Mouse (Mus musculus): Measurements from ENCODE around the gene Clmp.

The Clmp gene

DNA sequence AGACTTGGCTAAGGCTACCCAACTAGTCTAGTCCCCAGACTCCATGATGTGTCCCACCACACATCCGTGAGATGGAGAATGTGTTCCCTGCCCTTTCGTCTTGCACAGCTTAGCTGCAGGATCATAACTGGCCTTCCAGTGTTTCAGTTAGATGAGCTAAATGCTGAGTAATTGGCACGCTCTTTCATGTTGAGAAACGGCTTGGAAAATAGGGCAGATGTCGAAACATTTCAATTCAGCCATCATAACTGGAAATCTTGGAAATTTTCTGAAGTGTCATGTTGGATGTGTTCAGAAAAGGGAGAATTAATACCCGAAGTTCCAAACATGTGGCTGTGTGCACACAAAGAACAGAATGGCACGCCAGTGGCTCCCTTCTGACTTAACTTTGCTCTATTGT is 4.7 kb downstream of the Clmp start:
- in situ Hi-C loops (cut with MboI, MseI): no loop called here

DNA sequence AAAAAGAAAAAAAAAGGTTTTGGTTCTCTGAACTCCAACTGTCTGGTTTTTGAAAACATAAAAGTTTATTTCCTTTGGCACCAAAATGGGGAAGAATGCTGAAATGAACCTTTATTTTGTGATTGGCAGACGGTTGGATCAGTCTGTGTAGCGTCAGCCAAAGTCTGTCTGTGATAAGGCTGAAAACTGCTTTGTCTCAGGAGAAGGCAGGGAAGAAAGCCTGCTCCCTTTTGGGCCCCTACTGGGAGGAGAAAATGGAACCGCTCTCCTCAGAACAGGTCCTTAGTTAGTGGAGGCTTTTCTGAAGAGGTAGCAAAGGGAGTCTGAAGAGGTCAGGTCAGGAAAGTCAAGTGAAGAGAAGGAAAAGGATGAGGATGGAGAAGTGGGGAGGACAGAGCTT is 7.3 kb downstream of the Clmp start:
- in situ Hi-C loops (cut with MboI, MseI): no loop called here

DNA sequence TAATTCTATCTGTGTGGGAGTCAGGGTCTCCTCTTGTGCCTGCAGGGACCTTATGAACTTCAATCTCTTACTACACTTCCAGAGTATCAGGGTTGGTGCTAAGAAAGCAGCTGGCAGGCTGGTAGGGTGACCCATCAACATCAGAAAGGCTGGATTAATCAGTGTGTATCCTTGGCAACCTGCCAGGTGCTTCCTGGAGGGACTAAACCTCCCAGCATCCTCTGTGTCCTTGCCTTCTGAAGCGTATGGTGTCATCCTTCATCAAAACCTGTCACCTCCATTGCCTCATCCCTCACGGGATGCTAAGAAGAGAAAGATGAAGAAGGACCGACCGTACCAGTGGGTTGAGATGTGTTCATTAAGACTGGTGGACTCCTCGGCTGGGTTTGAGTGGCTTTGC is 8.0 kb downstream of the Clmp start:
- in situ Hi-C loops (cut with MboI, MseI): no loop called here

DNA sequence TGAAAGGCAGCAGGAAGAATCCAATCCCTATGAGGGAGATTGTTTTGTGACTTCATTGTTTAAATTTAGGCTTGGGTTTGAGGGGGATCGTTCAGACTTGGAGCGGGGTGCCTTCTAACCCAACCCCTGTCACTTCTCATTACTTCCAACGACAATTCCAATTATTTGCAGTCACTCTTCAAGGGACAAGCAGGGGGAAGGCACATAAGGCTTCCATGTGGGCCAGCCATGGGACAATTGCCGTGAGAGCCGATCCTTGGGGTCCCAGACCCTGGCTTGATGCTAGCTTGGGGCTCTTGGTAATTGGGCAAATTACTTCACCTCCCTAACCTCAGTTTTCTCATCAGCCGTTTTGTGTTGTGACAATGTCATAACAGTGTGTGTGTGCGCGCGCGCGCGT is 8.5 kb downstream of the Clmp start:
- in situ Hi-C loops (cut with MboI, MseI): no loop called here

DNA sequence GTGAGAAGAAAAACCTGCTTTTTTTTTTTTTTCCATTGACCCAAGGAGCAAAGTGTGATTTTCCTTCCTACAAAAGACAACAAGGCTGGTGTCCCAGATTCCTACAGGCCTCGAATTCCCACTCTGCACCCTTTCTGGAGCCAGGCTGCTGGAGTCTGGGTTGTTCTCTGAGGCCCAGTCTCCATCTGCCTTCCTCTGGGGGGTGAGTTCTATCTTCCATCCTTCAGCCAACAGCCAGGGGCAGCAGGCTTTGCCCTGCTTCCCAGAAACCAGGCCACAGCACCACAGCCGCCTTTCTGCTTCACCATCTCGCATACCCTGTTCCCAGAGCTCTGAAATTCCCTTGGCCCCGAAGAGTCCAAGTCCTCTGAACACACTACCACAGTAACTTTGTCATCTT is 10.3 kb downstream of the Clmp start:
- in situ Hi-C loops (cut with MboI, MseI): no loop called here

DNA sequence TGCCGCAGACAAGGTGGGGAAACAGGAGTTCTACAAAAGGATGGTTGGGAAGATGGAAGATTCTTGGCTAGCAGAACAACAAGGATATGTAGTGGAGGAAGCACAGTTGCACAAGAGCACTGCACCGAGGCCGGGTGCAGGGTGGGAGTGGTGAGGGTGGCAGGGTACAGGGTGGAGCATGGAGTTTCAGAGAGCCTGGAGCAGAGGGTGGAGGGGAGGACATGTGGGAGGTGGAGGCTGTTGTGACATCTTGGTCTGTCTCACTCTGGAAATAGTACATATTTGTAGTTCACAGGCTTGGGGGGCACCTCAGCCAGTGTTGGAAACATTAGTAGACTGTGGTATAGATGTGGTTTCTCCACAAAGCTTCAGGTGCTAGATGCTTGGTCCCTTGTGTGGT is 13.4 kb downstream of the Clmp start:
- in situ Hi-C loops (cut with MboI, MseI): no loop called here

DNA sequence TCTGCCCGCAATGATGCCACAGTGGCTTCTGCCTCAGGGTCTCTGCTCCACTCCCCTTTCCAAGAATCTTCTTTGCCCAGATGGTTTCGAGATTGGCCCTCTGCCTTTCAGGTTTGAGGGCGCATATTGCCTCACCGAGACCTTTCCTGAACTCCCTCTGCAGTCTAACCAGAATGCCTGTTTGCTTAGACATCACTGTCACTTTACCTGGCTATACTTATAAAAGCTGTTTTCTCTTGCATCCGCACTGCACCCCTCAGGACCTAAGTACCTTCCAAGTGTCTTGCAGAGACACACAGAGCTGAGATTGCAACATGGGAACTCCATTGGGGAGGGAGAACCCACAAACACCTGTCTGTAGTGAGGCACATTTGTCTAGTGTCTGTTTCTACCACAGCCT is 14.5 kb downstream of the Clmp start:
- in situ Hi-C loops (cut with MboI, MseI): no loop called here

DNA sequence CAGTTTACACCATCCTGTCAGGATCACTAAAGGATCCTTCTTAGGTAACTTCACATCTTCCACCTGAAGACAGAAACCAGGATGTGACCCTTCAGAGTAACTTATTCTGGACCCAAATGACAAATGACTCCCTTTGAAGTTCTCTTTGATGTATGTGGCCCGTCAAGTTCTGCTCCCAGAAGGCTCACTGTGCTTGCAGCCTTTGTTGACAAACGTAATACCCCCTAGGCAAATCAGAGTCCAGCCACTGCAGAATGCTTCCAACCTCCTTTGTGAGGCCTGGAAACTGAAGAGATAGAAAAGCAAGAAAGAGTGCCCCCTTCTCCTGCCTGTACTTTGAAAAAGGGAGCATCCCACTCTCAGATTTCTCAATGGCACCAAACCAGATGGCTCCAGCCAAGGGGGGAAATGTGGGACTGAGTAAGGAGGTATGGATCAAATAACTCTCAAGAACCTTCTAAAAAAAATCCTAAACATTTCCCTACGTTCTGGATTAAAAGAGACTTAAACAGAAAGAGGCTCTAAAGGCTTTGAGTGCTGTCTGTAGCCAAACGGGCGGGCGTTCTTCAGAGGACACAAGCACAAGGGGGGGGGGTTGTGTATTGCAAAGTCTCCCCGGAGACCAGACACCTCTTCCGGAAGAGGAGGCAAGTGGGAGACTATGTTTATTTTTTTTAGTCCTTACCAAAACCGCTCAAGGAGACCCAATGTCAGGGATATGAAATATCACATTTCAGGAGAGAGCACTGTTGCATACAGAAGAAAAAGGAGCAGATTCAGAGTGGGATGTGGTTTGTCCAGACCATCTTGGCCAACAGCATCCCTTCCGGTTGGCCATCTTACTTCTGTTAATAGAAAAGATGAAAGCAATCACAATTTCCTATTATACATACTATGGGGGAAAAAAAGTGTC is 18.9 kb downstream of the Clmp start:
- in situ Hi-C loops (cut with MboI, MseI): no loop called here

DNA sequence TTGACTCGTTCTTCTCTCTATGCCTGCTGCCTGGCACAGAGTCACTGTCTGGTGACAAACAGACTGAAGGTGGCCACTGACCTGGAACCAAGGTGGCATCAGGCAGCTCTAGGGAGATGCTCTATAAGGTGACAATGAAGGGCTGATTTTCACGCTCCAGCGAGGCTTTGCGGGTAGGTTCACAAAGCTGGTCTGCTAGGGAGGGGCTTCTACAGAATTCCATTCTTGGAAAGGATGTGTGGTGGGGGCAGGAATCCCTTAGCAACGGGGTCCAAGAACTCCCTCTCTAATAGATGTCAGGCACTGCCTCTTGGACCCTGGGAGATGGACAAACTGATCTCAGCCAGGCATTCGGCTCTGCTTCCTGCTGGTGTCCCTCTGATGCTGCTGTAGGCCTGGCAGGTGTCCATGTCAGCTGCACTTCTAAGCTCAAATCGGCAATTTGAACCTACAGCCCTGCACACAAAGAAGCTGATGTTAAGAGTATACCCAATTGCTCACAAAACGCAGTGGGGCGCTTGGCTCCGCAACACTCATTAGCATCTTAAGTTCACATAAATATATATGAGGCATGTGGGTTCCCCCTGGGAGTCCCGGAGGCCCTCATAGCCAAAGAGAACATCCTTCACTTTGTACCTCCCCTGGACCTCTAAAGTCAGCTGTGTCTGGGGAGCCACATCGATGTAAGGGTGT is 22.8 kb downstream of the Clmp start:
- in situ Hi-C loops (cut with MboI, MseI): no loop called here

DNA sequence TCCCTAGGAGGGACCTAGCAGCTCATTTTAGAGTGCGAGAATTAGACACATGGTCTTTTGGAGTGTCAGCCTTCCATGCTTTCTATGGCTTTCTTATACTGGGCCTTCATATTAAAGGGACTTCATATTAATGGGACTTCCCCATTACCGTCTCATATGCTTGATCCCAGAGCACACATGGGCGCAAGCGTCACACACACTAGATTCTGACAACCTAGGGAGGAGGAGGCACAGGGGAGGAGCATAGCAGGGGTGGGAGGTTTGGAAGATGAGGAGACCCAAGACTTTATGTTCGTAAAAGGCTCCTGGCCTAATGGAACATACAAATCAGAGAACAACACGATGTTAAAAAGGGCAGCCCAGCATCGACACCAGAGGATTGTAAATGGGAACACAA is 23.4 kb downstream of the Clmp start:
- in situ Hi-C loops (cut with MboI, MseI): no loop called here

DNA sequence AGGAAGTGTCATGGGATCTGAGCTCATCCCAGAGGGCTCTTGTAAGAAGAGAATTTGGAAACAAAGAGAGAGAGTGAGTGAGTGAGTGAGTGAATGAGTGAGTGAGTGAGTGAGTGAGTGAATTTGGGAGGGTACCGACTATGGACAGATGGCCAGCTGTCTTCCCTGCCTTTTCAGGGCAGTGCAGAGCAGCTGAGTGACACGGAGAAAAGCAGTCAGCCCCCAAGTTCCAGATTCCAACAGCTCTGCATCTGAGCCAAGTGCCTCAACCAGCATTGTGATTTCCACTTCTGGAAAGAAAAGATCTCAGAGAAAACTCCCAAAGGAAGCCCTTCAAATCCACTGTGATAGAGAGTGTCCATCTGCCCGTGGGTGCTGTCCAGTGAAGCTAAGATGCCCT is 23.8 kb downstream of the Clmp start:
- in situ Hi-C loops (cut with MboI, MseI): no loop called here

DNA sequence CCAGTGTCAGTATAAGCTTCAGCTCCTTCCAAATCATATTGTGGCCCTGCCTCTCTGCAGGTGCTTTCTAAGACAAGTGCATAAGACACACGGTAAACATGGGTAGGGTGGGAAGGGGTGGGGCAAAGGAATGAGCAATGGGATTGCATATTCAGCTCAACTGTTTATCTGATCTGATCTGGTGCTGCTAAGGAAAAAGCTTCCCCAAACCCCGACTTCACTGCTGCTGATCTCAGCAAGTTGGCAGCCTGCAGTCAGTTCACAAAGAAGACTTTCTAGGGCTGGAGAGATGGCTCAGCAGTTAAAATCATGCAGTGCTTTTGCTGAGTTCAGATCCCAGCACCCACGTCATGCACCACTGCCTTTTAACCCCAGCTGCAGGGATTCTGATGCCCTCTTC is 24.2 kb downstream of the Clmp start:
- in situ Hi-C loops (cut with MboI, MseI): no loop called here

DNA sequence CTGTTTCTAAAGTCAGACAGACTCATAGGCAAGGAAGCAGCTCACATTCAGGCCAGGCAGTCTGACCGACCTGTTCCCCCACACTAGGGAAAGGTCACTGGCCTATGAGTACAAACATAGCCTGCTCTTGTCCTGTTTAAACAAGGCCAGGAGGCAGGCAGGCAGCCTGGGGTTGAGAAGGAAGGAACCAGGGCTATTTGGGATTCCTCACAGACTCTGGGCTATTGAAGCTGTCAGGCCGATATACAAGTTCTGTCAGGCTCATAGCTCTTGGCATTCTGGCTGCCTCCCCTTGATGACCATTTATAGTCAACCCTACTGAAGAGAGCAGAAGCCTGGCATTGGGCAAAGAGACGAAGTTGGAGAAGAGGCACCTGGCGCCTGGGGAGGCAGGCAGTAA is 25.9 kb downstream of the Clmp start:
- in situ Hi-C loops (cut with MboI, MseI): no loop called here

DNA sequence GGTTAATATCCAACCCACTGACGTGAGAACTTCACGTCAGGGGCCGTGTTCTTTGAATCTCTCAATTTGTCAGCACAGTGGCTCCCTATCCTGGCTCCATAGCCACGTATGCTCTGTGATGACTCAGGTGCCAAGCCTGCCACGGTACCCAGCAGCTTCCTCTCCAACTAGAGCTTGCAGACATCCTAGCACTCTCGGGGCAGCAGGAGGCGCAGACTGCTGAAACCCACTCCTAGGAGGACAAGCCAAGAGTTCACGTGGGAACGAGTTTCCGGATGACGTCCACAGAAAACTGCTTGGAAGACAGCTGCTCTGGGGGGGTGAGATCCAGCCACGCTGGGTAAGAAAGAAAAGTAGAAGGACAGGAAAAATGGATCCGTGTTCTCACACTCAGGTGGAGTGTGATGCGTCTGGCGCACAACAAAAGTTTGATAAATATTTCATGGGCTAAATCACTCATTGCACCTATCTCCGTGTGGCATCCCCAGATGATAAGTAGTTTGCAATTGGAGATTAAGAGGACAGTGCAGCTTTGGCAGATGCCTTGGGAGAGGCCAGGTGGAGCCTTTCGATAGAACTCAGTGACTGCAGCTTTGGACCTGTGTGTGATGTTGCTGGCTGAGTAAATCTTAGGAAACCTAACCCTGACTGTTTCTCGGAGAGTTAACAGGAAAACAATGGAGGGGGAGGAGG is 31.6 kb downstream of the Clmp start:
- in situ Hi-C loops (cut with MboI, MseI): no loop called here

DNA sequence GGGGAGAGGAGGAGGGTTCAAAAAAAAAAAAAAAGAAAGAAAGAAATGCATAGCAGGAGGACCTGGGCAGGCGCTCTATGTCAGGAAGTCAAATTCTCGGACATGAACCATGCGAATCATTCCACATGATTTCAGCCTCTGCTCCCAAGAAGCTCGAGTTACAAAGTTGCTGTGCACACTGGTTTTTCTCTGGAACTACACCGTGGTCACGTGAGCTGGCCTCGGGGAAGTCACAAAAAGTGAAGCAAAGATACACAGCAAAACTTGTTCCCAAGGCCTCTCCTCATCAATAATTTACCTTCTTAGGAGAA is 32.1 kb downstream of the Clmp start:
- in situ Hi-C loops (cut with MboI, MseI): no loop called here

DNA sequence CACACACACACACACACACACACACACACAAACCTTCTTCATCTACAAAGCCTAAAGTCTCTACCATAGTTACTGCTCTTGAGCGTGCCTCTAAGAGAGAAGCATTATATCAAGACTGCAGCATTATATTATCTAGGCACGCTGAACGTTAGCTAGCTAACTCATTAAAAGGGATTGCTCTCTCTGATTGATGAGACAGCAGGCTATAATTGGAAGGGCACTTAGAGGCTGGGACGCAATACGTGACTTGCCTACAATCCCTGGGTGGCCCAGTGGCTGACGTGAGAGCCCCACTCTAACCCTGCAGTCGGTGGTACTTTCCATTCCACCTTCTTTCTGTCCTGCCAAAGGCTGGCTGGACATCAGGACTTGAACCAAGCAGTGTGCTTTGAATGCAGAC is 35.1 kb downstream of the Clmp start:
- in situ Hi-C loops (cut with MboI, MseI): no loop called here

DNA sequence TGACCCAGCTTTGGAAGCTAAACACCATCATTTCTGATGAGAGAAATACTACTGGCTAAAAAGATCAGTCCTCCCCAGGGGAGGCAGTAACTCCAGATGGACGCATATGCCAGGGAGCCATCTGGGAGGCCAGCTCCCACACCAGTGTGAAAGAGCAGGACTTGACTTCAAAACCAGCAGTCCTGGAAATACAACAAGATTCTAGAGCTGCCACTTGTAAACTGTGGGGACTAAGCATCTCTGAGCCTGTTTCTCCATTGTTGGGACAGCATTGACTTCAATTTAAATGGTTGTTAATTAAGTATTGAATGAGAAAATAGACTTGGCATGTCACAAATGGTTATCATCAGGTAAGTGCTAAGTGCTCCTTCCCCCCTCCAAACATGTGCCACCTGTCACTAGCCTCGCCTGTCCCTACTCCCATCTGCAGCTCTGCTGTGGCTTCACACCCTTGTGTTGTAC is 37.6 kb downstream of the Clmp start:
- in situ Hi-C loops (cut with MboI, MseI): no loop called here

DNA sequence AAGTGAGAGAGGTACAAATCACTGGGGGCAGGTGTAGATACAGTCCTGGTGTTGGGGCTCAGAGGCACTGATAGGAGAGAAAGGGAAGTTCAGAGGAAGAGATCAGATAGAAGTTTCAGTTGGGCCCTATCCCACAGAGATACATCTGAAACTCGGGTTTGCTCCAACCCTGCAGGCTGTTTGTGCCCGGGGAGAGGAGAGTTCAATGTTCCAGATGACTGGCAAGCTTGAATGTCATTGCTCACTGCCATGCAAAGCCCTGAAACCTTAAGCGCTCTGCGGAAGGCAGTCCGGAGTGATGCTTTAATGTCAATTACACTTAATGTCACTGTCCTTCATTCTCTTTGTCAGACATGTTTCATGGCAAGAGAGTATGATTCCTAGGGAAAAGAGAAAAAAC is 39.2 kb downstream of the Clmp start:
- in situ Hi-C loops (cut with MboI, MseI): no loop called here

DNA sequence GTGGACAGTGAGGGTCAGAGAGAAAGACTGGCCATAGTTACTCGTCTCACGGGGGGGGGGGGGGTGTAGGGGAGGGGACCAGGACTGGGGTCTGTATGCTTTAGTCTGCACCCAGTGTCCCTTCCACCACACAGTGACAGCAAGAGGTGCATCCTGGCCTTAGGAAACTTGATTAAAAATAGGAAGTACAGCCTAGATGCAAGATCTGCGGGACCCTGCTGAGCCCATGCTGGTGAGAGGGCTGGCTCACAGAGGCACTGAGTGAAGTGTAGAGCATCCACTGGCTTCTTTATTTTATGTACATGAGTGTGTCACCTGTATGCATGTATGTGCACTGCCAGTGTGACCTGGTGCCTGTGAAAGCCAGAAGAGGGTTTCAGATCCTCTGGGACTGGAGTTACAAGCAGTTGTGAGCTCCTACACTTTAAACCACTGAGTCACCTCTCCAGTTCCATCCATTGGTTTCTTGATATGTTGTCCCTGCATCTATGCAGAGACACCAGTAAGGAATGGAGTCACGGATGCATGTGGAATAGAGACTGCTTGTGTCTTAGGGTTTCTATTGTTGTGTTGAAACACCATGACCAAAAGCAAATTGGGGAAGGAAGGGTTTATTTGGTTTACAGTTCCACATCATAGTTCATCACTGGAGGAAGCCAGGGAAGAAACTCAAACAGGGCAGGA is 41.5 kb downstream of the Clmp start:
- in situ Hi-C loops (cut with MboI, MseI): no loop called here

DNA sequence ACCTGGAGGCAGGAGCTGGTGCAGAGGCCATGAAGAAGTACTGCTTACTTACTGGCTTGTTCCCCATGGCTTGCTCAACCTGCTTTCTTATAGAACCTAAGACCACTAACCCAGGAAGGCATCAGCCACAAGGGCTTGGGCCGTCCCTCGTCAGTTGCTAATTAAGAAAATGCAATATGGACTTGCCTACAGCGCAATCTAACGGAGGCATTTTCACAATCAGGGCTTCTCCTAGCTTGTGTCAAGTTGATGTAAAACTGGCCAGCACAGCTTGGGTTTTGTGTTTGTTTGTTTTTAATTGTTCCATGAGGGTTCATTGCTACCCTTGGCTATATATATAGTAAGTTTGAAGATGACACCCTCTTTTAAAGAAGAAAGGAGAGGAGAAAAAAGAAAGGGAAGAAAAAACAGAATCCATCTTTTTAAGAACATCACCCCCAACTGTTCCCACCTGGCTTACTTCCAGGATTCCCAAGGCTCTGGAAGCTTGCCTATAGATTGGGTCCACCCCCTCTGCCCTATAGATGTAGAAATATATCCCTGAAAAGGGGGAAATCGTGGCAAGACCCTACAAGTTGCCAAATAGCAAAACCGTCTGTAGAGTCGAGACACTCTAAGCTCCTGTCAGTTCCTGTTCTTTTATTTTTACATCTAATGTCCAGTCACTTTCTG is 42.2 kb downstream of the Clmp start:
- in situ Hi-C loops (cut with MboI, MseI): no loop called here

DNA sequence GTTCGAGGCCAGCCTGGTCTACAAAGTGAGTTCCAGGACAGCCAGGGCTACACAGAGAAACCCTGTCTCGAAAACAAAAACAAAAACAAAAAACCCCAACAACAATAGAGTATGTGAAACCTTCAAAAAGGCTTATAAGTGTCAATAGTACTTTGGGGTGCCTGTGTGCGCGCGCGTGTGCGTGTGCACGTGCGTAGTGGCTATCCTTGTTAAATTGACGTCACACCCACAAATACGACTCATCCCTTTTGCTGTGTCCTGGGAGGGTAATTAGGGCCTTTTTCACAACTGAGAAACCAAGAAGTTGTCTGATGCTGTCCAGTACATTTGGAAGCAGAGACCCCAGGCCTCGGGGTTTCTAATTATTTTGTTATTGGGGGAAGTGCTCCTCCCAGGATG is 44.5 kb downstream of the Clmp start:
- in situ Hi-C loops (cut with MboI, MseI): no loop called here

All from T-helper 1 cell (primary cell).